Mouse (Mus musculus): ENCODE data around the gene Mfap1b.

DNA sequence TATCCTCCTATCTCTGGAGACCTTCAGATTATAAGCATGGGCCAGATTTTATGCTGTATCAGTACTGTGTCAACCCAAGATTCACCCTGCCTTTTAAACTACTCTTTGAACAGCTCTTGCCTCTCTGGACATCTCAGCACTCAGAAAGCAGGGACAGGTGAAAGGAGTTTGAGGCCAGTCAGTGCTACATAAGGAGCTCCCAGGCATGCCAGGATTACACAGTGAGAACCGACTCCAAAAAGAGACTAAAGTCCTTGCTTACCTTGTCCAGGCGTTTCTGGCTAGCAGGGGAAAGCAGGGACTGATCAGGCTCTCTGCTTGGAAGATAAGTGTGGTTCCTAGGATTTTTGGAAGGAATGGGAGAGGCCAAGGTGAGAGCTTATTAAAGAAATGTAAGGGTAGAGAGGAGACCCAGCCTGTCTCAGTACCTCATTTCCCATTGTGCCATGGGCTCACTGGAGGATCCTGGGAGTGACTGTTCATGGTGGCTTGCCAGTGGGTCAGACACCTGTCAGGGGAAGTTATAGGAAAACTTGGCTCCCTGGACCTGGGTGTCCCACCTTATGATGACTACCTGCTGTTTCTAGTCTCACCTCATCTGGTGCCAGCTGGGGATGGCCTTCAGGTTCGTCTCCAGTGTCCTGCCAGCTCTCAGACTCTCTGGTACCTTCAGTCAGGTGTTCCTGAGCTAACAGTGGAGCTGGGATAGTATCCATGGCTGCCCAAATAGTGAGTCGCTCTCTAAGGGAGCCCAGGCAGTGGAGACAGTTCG, 32.8 kb downstream of the Mfap1b start:
- TF ChIP-seq CTCF (IDR thresholded peaks at IDR 0.05; ENCODE audit: low read depth), result no peak
- no peak for TF ChIP-seq EP300 (IDR thresholded peaks at IDR 0.05; ENCODE audit: low read depth)
